Mouse (Mus musculus) erythroblast, embryonic 14.5 days (primary cell): Measurements from ENCODE around the gene Fkbp2. TPM values are rescaled to one million over a fixed set of nuclear protein-coding genes. Genes with fewer than 3 reads are reported as not detected.
A peak's percentile ranks its signal among the peaks of the same experiment; 100 is the strongest.
"Not testable (repeated sequence)": the region's sequence is repeated elsewhere in the genome, so short reads cannot be mapped to it uniquely, and the experiment has no call there.

Experiments used
- H3K27me3 ChIP-seq: 2 replicates; pipeline ENCODE4 v1.6.1; 2012; ENCODE audit warnings: inconsistent platforms; ENCODE audit not compliant: control insufficient read depth
- H3K36me3 ChIP-seq: 2 replicates; pipeline ENCODE4 v1.6.1; 2012; ENCODE audit warnings: mild to moderate bottlenecking, inconsistent platforms; ENCODE audit not compliant: control insufficient read depth
- H3K4me1 ChIP-seq: 2 replicates; pipeline ENCODE4 v1.6.1; 2012; ENCODE audit warnings: inconsistent platforms; ENCODE audit not compliant: control insufficient read depth
- H3K4me3 ChIP-seq: replicated peaks from 2 replicates; pipeline ENCODE3; 2012; ENCODE audit warnings: moderate library complexity, mild to moderate bottlenecking, inconsistent platforms
- H3K9me3 ChIP-seq: 2 replicates; pipeline ENCODE4 v1.6.1; 2012; ENCODE audit warnings: low read length, inconsistent platforms, mixed read lengths; ENCODE audit not compliant: control insufficient read depth
- GATA1 ChIP-seq: IDR thresholded peaks from 2 replicates; pipeline ENCODE4 v1.6.1; 2012; ENCODE audit warnings: low read length, inconsistent platforms, mixed read lengths
- TAL1 ChIP-seq: IDR thresholded peaks from 3 replicates; pipeline ENCODE4 v1.6.1; 2012; ENCODE audit warnings: low read length, inconsistent platforms, mixed read lengths
- polyA plus RNA-seq: library from polyadenylated mRNA; stranded (reverse); fragments of >175 nt; gene quantifications from 2 replicates; pipeline ENCODE4 v1.2.3, GENCODE M21; 2012

Gene Fkbp2
- polyA plus RNA-seq, 1 experiment = 29.1 TPM

GRCm38 (mm10) chr19:6993011-6993770 is 12.9 kb upstream of the Fkbp2 start:
- Histone ChIP-seq H3K9me3 (no peaks in the 10 kb centered on the region), H3K4me1 (peaks cover 62% of the 10 kb centered on the region), H3K27me3 (no peaks in the 10 kb centered on the region), H3K36me3 (peaks cover 20% of the 10 kb centered on the region), H3K4me3 (peak overlapping the region; percentile 86)
- no peak for TF ChIP-seq TAL1
- TF ChIP-seq GATA1 = no peak

GRCm38 (mm10) chr19:6992011-6992858 is 11.9 kb upstream of the Fkbp2 start, which contains the start of gene Dnajc4:
Gene Dnajc4, minus strand, starts transcription at chr19:6992572.
- Histone ChIP-seq H3K4me3 (peak within 1 kb of the TSS; percentile 86), H3K9me3 (no peaks in the 10 kb centered on the region), H3K27me3 (no peaks in the 10 kb centered on the region), H3K36me3 (peaks cover 12% of the 10 kb centered on the region), H3K4me1 (peaks cover 65% of the 10 kb centered on the region)
- TF ChIP-seq TAL1 (no peak), GATA1 (no peak)

- H3K4me3 ChIP-seq, H3K27me3 ChIP-seq, H3K9me3 ChIP-seq: not testable (repeated sequence)
- Histone ChIP-seq H3K4me1 (peaks cover 68% of the 10 kb centered on the region), H3K36me3 (peaks cover 12% of the 10 kb centered on the region)
These were observed 10.9 kb upstream of the Fkbp2 start for GRCm38 (mm10) chr19:6991166-6991565.

GRCm38 (mm10) chr19:6990712-6991111 is 10.4 kb upstream of the Fkbp2 start:
- no peak overlapping the region for H3K4me3 ChIP-seq
- no peaks in the 10 kb centered on the region for H3K27me3 ChIP-seq
- no peak for TF ChIP-seq GATA1
- TF ChIP-seq TAL1 = no peak
- H3K9me3 ChIP-seq = no peaks in the 10 kb centered on the region
- H3K36me3 ChIP-seq = peaks cover 16% of the 10 kb centered on the region
- peaks cover 69% of the 10 kb centered on the region for H3K4me1 ChIP-seq

- H3K27me3 ChIP-seq = no peaks in the 10 kb centered on the region
- peaks cover 62% of the 10 kb centered on the region for H3K4me1 ChIP-seq
- TF ChIP-seq TAL1 = no peak
- no peak for TF ChIP-seq GATA1
- H3K36me3 ChIP-seq = peaks cover 20% of the 10 kb centered on the region
- no peak overlapping the region for H3K4me3 ChIP-seq
- H3K9me3 ChIP-seq = no peaks in the 10 kb centered on the region
These were observed 8.9 kb upstream of the Fkbp2 start for GRCm38 (mm10) chr19:6989251-6989650.

GRCm38 (mm10) chr19:6987904-6988285 is 7.6 kb upstream of the Fkbp2 start:
- TF ChIP-seq GATA1 (no peak), TAL1 (no peak)
- Histone ChIP-seq H3K4me1 (peaks cover 53% of the 10 kb centered on the region), H3K36me3 (peaks cover 31% of the 10 kb centered on the region), H3K4me3 (peak overlapping the region; percentile 66), H3K9me3 (no peaks in the 10 kb centered on the region), H3K27me3 (no peaks in the 10 kb centered on the region)

GRCm38 (mm10) chr19:6987061-6987903 is 7.0 kb upstream of the Fkbp2 start, which contains the start of gene Vegfb:
Gene Vegfb, minus strand, starts transcription at chr19:6987651.
- Histone ChIP-seq H3K36me3 (peaks cover 35% of the 10 kb centered on the region), H3K4me1 (peaks cover 52% of the 10 kb centered on the region)

GRCm38 (mm10) chr19:6985951-6986708 is 5.8 kb upstream of the Fkbp2 start:
- Histone ChIP-seq H3K4me1 (peaks cover 52% of the 10 kb centered on the region), H3K4me3 (peak overlapping the region; percentile 66), H3K36me3 (peaks cover 38% of the 10 kb centered on the region)

More at GRCm38 (mm10) chr19:6987061-6987903, 7.0 kb upstream of the Fkbp2 start, which contains the start of gene Vegfb:
- TF ChIP-seq GATA1 = no peak
- Histone ChIP-seq H3K27me3 (no peaks in the 10 kb centered on the region), H3K4me3 (peak within 1 kb of the TSS; percentile 66), H3K9me3 (no peaks in the 10 kb centered on the region)

More at GRCm38 (mm10) chr19:6985951-6986708, 5.8 kb upstream of the Fkbp2 start:
- H3K9me3 ChIP-seq = no peaks in the 10 kb centered on the region
- no peaks in the 10 kb centered on the region for H3K27me3 ChIP-seq
- TF ChIP-seq TAL1 = no peak
- TF ChIP-seq GATA1 = no peak
